Mouse (Mus musculus): Measurements from ENCODE around the gene Slco4a1. TPM values are rescaled to one million over a fixed set of nuclear protein-coding genes. Genes with fewer than 3 reads are reported as not detected.

Gene Slco4a1
- polyA plus RNA-seq, 1 experiment from 2014 or later = 1.7 TPM

GRCm38 (mm10) chr2:180484882-180485281 is 28.8 kb downstream of the Slco4a1 start:
- no peaks in the 10 kb centered on the region for H3K9me3 ChIP-seq (replicated peaks; ENCODE audit: control insufficient read depth, low read length, poor library complexity, severe bottlenecking)
- no peak overlapping the region for H3K27ac ChIP-seq (ENCODE audit: low read length)
- 48% methylated on average over 4 of the region's 4 CpGs for WGBS
- H3K4me2 ChIP-seq (ENCODE audit: low read length) = no peak overlapping the region
- no peak for ATAC-seq
- peaks cover 24% of the 10 kb centered on the region for H3K4me1 ChIP-seq (ENCODE audit: control insufficient read depth, insufficient read depth, low read length)
- H3K9ac ChIP-seq (ENCODE audit: low read depth, low read length) = no peak overlapping the region
- no peak overlapping the region for H3K4me3 ChIP-seq (ENCODE audit: low read depth, low read length)
- no peaks in the 10 kb centered on the region; the same call in 1 of the 2 replicates for H3K27me3 ChIP-seq (ENCODE audit: control insufficient read depth, insufficient read depth, low read depth, low read length)
- no peaks in the 10 kb centered on the region for H3K36me3 ChIP-seq (ENCODE audit: control insufficient read depth, insufficient read depth, low read length)

DNA sequence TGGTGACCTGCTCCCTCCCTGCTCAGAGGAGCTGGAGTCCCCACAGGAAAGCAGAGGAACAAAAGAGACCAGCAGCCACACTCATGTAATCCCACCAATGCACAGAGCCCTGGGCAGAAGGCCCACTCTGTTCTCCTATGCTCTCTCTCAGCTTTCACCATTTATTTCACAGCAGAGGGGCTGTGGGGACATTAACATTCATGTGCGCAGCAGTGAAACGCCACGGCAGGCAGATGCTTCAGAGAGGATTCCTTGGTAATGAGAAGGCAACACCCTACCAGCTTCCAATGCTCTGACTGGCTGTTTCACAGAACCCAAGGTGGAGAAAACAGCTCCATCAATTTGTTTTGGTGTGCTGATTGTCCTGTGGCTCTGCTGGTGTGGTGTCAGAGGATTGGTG is 29.3 kb downstream of the Slco4a1 start:
- ATAC-seq = no peak
- H3K27me3 ChIP-seq (ENCODE audit: control insufficient read depth, insufficient read depth, low read depth, low read length) = no peaks in the 10 kb centered on the region; the same call in 1 of the 2 replicates
- H3K4me1 ChIP-seq (ENCODE audit: control insufficient read depth, insufficient read depth, low read length) = peaks cover 24% of the 10 kb centered on the region
- no peak overlapping the region for H3K9ac ChIP-seq (ENCODE audit: low read depth, low read length)
- no peak overlapping the region for H3K4me2 ChIP-seq (ENCODE audit: low read length)
- no peaks in the 10 kb centered on the region for H3K36me3 ChIP-seq (ENCODE audit: control insufficient read depth, insufficient read depth, low read length)
- H3K9me3 ChIP-seq (replicated peaks; ENCODE audit: control insufficient read depth, low read length, poor library complexity, severe bottlenecking) = no peaks in the 10 kb centered on the region
- H3K27ac ChIP-seq (ENCODE audit: low read length) = peak overlapping the region; percentile 38; the same call in 1 of the 2 replicates
- WGBS = 12% methylated on average over 3 of the region's 3 CpGs
- no peak overlapping the region for H3K4me3 ChIP-seq (ENCODE audit: low read depth, low read length)

DNA sequence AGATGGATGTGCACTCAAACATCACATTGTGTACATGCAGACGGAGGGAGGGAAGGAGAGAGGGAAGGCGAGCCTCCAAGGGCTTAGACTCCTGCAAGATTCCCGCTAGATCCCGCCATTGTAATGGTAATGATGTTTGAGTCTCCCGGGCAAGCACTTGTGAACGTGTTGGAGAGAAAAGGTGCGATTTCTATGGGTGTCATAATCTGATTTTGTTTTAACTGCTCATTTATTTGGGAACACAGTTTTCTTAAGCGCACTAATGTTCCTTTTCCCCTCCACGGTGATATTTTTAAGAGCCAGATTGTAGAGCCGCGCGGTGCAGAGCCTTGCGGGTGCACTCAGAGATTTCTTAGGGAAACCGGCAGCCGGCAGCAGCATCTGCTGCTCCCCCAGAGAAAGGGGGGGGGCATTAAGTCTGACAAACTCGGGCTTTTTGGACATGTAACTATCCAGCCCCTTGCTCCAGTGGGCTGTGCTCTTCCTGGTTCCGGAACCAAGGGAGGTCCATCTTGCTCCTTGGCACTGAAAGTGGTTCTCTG is 32.2 kb downstream of the Slco4a1 start:
- H3K4me2 ChIP-seq (ENCODE audit: low read length) = peak overlapping the region; percentile 52
- no peaks in the 10 kb centered on the region for H3K36me3 ChIP-seq (ENCODE audit: control insufficient read depth, insufficient read depth, low read length)
- no peaks in the 10 kb centered on the region for H3K27me3 ChIP-seq (ENCODE audit: control insufficient read depth, insufficient read depth, low read depth, low read length)
- peak; percentile 33; the same call in 1 of the 2 replicates for ATAC-seq
- peaks cover 20% of the 10 kb centered on the region for H3K4me1 ChIP-seq (ENCODE audit: control insufficient read depth, insufficient read depth, low read length)
- WGBS = 3% methylated on average over 17 of the region's 17 CpGs
- H3K9me3 ChIP-seq (replicated peaks; ENCODE audit: control insufficient read depth, low read length, poor library complexity, severe bottlenecking) = no peaks in the 10 kb centered on the region
- H3K9ac ChIP-seq (ENCODE audit: low read depth, low read length) = peak overlapping the region; percentile 53
- H3K4me3 ChIP-seq (ENCODE audit: low read depth, low read length) = peak overlapping the region; percentile 8
- H3K27ac ChIP-seq (ENCODE audit: low read length) = no peak overlapping the region

DNA sequence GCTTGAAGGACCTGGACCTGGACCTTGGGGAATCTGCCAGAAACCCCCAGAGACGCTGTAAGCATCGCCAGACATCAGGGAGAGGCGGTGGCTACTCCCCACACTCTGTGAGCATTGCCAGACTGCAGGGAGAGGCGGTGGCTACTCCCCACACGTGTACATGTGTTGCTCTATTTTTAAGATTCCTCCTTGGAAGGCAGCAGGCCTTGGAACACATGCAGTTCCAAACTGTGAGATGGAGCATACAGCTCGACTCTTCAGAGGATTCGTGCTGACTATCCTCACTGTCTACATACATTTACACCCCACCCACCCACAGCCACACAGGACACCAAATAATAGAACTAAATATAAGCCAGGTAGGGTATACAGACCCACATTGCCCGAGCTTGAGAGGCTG is 39.9 kb downstream of the Slco4a1 start:
- Histone ChIP-seq H3K36me3 (ENCODE audit: control insufficient read depth, insufficient read depth, low read length) (no peaks in the 10 kb centered on the region), H3K27ac (ENCODE audit: low read length) (no peak overlapping the region), H3K4me2 (ENCODE audit: low read length) (no peak overlapping the region), H3K4me3 (ENCODE audit: low read depth, low read length) (no peak overlapping the region), H3K4me1 (ENCODE audit: control insufficient read depth, insufficient read depth, low read length) (peaks cover 13% of the 10 kb centered on the region), H3K9me3 (replicated peaks; ENCODE audit: control insufficient read depth, low read length, poor library complexity, severe bottlenecking) (no peaks in the 10 kb centered on the region), H3K27me3 (ENCODE audit: control insufficient read depth, insufficient read depth, low read depth, low read length) (peaks cover 15% of the 10 kb centered on the region), H3K9ac (ENCODE audit: low read depth, low read length) (no peak overlapping the region)
- no peak for ATAC-seq
- WGBS = 76% methylated on average over 8 of the region's 8 CpGs

DNA sequence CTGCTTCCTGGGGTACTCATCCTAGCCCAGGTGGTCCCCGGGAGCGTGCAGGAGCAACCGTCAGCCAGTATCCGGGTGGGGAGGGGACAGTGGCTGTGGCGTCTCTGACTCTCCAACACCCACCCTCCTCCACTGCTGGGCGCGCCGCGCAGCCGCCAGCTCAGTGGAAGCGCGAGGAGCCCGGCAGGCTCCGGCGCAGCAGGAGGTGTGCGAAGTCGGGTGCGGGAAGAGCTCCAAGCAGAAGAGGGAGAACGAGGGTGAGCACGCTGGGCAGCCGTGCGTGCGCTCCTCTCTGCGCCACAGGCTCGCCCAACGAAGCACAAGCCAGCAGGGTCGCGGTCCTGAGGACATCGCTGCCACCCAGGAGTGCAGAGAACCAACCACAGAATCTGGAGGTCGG is 43.7 kb downstream of the Slco4a1 start, which contains the start of gene Ntsr1:
Gene Ntsr1 (plus strand): TSS at position 236 of the 400 bp plus-strand sequence.
- Histone ChIP-seq H3K36me3 (ENCODE audit: control insufficient read depth, insufficient read depth, low read length) (no peaks in the 10 kb centered on the region), H3K27ac (ENCODE audit: low read length) (no peak within 1 kb of the TSS), H3K27me3 (ENCODE audit: control insufficient read depth, insufficient read depth, low read depth, low read length) (peaks cover 36% of the 10 kb centered on the region), H3K9ac (ENCODE audit: low read depth, low read length) (peak within 1 kb of the TSS; percentile 65), H3K4me3 (ENCODE audit: low read depth, low read length) (peak within 1 kb of the TSS; percentile 42), H3K4me1 (ENCODE audit: control insufficient read depth, insufficient read depth, low read length) (peaks cover 15% of the 10 kb centered on the region), H3K9me3 (replicated peaks; ENCODE audit: control insufficient read depth, low read length, poor library complexity, severe bottlenecking) (no peaks in the 10 kb centered on the region), H3K4me2 (ENCODE audit: low read length) (peak within 1 kb of the TSS; percentile 84)
- peak; percentile 50 for ATAC-seq
- WGBS = under 1% methylated on average over 30 of the region's 30 CpGs

GRCm38 (mm10) chr2:180500726-180501125 is 44.7 kb downstream of the Slco4a1 start:
- no peaks in the 10 kb centered on the region for H3K36me3 ChIP-seq (ENCODE audit: control insufficient read depth, insufficient read depth, low read length)
- peaks cover 15% of the 10 kb centered on the region for H3K4me1 ChIP-seq (ENCODE audit: control insufficient read depth, insufficient read depth, low read length)
- peak overlapping the region; percentile 84 for H3K4me2 ChIP-seq (ENCODE audit: low read length)
- ATAC-seq = no peak
- H3K9me3 ChIP-seq (replicated peaks; ENCODE audit: control insufficient read depth, low read length, poor library complexity, severe bottlenecking) = no peaks in the 10 kb centered on the region
- no peak overlapping the region for H3K27ac ChIP-seq (ENCODE audit: low read length)
- H3K27me3 ChIP-seq (ENCODE audit: control insufficient read depth, insufficient read depth, low read depth, low read length) = peaks cover 44% of the 10 kb centered on the region
- H3K4me3 ChIP-seq (ENCODE audit: low read depth, low read length) = peak overlapping the region; percentile 42
- 40% methylated on average over 13 of the region's 13 CpGs for WGBS
- peak overlapping the region; percentile 3; the same call in 1 of the 2 replicates for H3K9ac ChIP-seq (ENCODE audit: low read depth, low read length)

DNA sequence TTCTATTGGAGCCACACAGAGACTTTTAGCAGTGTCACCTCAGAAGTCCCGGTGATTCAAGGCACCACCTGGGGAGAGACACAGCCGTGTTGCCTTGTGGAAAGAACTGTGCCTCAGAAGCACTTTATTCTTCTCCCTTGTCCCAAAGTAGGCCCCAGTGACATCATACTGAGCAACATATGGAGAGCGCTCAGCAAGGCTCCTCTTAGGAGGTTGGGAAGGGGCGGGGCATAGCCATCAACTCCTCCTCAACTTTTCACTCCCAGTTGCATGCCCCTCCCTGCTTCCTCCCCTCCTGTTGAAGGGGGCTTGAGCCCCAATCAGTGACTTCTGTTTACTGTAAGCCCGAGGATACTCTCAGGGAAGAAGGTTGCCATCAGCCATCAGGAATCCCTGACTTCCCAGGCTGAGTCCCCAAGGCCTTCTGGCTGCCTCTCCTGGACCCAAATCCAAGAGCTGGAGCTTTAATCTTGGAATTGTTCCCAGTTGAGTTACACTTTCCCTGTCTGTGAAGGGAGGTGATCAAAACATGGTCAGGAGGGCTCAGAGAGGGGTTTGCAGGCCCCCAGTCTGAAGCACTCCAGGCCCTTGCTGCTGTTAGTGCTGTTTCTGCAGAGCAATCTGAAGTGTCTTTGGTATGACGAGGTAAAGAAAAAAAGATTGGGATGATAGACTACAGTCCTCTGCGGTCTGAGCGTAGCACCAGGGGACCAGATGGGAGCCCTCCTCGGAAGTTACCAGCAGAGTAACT is 45.3 kb downstream of the Slco4a1 start:
- peak overlapping the region; percentile 84 for H3K4me2 ChIP-seq (ENCODE audit: low read length)
- no peak for ATAC-seq
- H3K27ac ChIP-seq (ENCODE audit: low read length) = no peak overlapping the region
- peak overlapping the region; percentile 3; the same call in 1 of the 2 replicates for H3K9ac ChIP-seq (ENCODE audit: low read depth, low read length)
- no peak overlapping the region for H3K4me3 ChIP-seq (ENCODE audit: low read depth, low read length)
- 41% methylated on average over 9 of the region's 9 CpGs for WGBS
- peaks cover 16% of the 10 kb centered on the region for H3K4me1 ChIP-seq (ENCODE audit: control insufficient read depth, insufficient read depth, low read length)
- H3K27me3 ChIP-seq (ENCODE audit: control insufficient read depth, insufficient read depth, low read depth, low read length) = peaks cover 44% of the 10 kb centered on the region
- H3K9me3 ChIP-seq (replicated peaks; ENCODE audit: control insufficient read depth, low read length, poor library complexity, severe bottlenecking) = no peaks in the 10 kb centered on the region
- no peaks in the 10 kb centered on the region for H3K36me3 ChIP-seq (ENCODE audit: control insufficient read depth, insufficient read depth, low read length)

DNA sequence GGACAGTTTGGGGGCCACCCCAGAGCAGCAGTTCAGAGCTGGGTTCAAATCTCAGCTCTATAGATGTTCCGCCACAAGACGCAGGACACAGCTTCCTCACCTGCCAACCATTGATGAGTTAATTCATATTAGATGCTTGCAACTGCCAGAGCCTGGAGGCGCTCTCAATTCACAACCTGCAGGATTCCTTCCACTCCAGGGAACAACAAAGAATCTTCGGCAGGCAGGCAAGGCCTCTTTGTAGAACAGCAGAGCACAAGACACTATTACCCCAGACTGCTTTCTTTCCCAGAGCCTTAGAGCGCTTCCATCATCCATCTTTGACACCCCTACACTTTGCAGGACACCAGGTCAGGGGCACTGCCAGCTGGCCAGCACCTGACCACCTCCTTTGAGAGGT is 50.2 kb downstream of the Slco4a1 start:
- no peak overlapping the region for H3K4me3 ChIP-seq (ENCODE audit: low read depth, low read length)
- ATAC-seq = no peak
- peaks cover 31% of the 10 kb centered on the region for H3K27me3 ChIP-seq (ENCODE audit: control insufficient read depth, insufficient read depth, low read depth, low read length)
- no peaks in the 10 kb centered on the region for H3K9me3 ChIP-seq (replicated peaks; ENCODE audit: control insufficient read depth, low read length, poor library complexity, severe bottlenecking)
- H3K4me2 ChIP-seq (ENCODE audit: low read length) = no peak overlapping the region
- H3K36me3 ChIP-seq (ENCODE audit: control insufficient read depth, insufficient read depth, low read length) = no peaks in the 10 kb centered on the region
- H3K27ac ChIP-seq (ENCODE audit: low read length) = no peak overlapping the region
- peaks cover 12% of the 10 kb centered on the region for H3K4me1 ChIP-seq (ENCODE audit: control insufficient read depth, insufficient read depth, low read length)
- 34% methylated on average over 5 of the region's 5 CpGs for WGBS
- H3K9ac ChIP-seq (ENCODE audit: low read depth, low read length) = no peak overlapping the region

DNA sequence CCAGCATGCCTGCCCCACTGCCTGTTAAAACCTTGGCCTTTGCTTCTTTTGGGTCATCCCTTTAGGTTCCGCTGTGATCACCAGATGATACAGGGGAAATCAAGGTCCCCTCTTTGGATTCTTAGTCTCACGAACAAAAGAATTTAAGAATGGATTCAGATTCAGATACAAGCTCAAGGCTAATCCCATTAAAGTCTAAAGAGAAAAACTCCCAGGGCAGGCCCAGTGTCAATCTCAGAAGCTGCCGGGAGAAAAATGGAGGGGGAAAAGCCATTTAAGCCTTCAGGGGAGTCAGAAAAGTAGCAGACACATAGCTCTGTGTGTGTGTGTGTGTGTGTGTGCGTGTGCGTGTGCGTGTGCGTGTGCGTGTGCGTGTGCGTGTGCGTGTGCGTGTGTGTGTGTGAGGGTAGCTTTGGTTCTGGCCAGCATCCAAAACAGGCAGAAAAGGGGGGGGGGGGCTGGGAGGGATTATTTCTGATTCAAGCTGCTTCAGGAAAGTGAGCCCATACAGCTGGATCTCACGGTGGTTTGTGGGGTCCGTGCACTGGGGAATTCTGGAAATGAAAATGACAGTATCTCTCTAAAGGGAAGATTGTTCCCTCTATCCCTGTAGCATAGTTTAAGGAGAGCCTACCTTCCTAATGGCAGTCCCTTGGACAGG is 52.5 kb downstream of the Slco4a1 start:
- Histone ChIP-seq H3K9me3 (replicated peaks; ENCODE audit: control insufficient read depth, low read length, poor library complexity, severe bottlenecking) (no peaks in the 10 kb centered on the region), H3K36me3 (ENCODE audit: control insufficient read depth, insufficient read depth, low read length) (no peaks in the 10 kb centered on the region), H3K4me3 (ENCODE audit: low read depth, low read length) (no peak overlapping the region), H3K4me1 (ENCODE audit: control insufficient read depth, insufficient read depth, low read length) (peaks cover 12% of the 10 kb centered on the region), H3K9ac (ENCODE audit: low read depth, low read length) (no peak overlapping the region), H3K27me3 (ENCODE audit: control insufficient read depth, insufficient read depth, low read depth, low read length) (peaks cover 20% of the 10 kb centered on the region), H3K27ac (ENCODE audit: low read length) (no peak overlapping the region), H3K4me2 (ENCODE audit: low read length) (no peak overlapping the region)
- 25% methylated on average over 14 of the region's 14 CpGs for WGBS
- no peak for ATAC-seq

All from midbrain, embryonic 16.5 days (tissue).